Comparison of ENCODE assay signal across 12 mouse cellular contexts in genomic region chr14:21069594-21069993, GRCm38 (mm10). TPM values are rescaled to one million over a fixed set of nuclear protein-coding genes. Genes with fewer than 3 reads are reported as not detected.
DNase-seq lines count a peak whose midpoint lies in the region; ATAC-seq and TF ChIP-seq lines count a peak whose summit lies in the region.
"Had no signal": no experiment of that assay in that cellular context is flagged by ENCODE, and none has a peak within 500 bp of the region (broad histone marks: within the 10 kb centered on the region; RNA-seq: fewer than 3 reads in every experiment).

No protein-coding gene starts in this region.

- TF ChIP-seq EP300 in stomach, postnatal 0 days (optimal IDR thresholded peaks at IDR 0.05), result no peak

- no peaks in the 10 kb centered on the region for H3K36me3 ChIP-seq in intestine, postnatal 0 days (ENCODE audit: control insufficient read depth, insufficient read depth)
- H3K36me3 ChIP-seq in intestine, embryonic 16.5 days (ENCODE audit: control insufficient read depth, insufficient read depth, low read length), result no peaks in the 10 kb centered on the region
- H3K36me3 ChIP-seq in stomach, postnatal 0 days (ENCODE audit: control insufficient read depth, insufficient read depth, low read length), result no peaks in the 10 kb centered on the region
- H3K36me3 ChIP-seq: hindbrain, embryonic 15.5 days had no signal

- H3K4me2 ChIP-seq in intestine, postnatal 0 days (replicated peaks; ENCODE audit: low read depth), result no peak overlapping the region
- H3K4me2 ChIP-seq in intestine, embryonic 16.5 days (ENCODE audit: low read depth, low read length), result no peak overlapping the region
- H3K4me2 ChIP-seq in stomach, postnatal 0 days (replicated peaks; ENCODE audit: low read depth), result no peak overlapping the region
- H3K4me2 ChIP-seq: heart, embryonic 11.5 days; hindbrain, embryonic 15.5 days had no signal

- no peak overlapping the region for H3K9ac ChIP-seq in intestine, postnatal 0 days (ENCODE audit: low read depth, low read length)
- no peak overlapping the region for H3K9ac ChIP-seq in intestine, embryonic 16.5 days (ENCODE audit: low read depth, low read length)
- H3K9ac ChIP-seq in stomach, postnatal 0 days (ENCODE audit: low read length), result no peak overlapping the region
- H3K9ac ChIP-seq: hindbrain, embryonic 15.5 days had no signal

- 87% methylated on average over 5 of the region's 5 CpGs for WGBS in intestine, postnatal 0 days
- WGBS in intestine, embryonic 16.5 days, result 87% methylated on average over 5 of the region's 5 CpGs
- 85% methylated on average over 5 of the region's 5 CpGs for WGBS in stomach, postnatal 0 days

- ATAC-seq in intestine, postnatal 0 days, result no peak
- ATAC-seq in intestine, embryonic 16.5 days, result no peak
- ATAC-seq in stomach, postnatal 0 days (ENCODE audit: low FRiP score, low TSS enrichment), result no peak

- H3K4me1 ChIP-seq in intestine, postnatal 0 days (replicated peaks; ENCODE audit: control insufficient read depth, insufficient read depth, low read length), result 0 out of 2 replicates have a peak, but pooled peaks cover 3% of the 10 kb centered on the region
- peaks cover 15% of the 10 kb centered on the region for H3K4me1 ChIP-seq in intestine, embryonic 16.5 days (ENCODE audit: control insufficient read depth, insufficient read depth, low read length)
- H3K4me1 ChIP-seq in stomach, postnatal 0 days (replicated peaks; ENCODE audit: control insufficient read depth, insufficient read depth), result peaks cover 2% of the 10 kb centered on the region; the same call in 1 of the 2 replicates
- H3K4me1 ChIP-seq: hindbrain, embryonic 15.5 days had no signal

- TF ChIP-seq CTCF in intestine, postnatal 0 days (IDR thresholded peaks at IDR 0.05; ENCODE audit: low read depth), result peak; percentile 42
- TF ChIP-seq CTCF in stomach, postnatal 0 days (IDR thresholded peaks at IDR 0.05; ENCODE audit: low read depth), result peak; percentile 44

- peak; percentile 15 for DNase-seq in thymus, postnatal 25 days
- DNase-seq in thymus, adult 18-20 months, result no peak
- DNase-seq in induced T-regulatory cell, adult 2 months (ENCODE audit: low read depth), result peak; percentile 48
- no peak for DNase-seq in stomach, postnatal 0 days (ENCODE audit: low spot score)
- no peak for DNase-seq in spleen, postnatal 14 days (ENCODE audit: low spot score in 2 of 2)
- DNase-seq in gastrocnemius, postnatal 10 days, result no peak
- DNase-seq: kidney, postnatal 25 days had no signal

- H3K4me3 ChIP-seq in intestine, postnatal 0 days (ENCODE audit: low read depth, low read length), result no peak overlapping the region
- no peak overlapping the region for H3K4me3 ChIP-seq in intestine, embryonic 16.5 days (ENCODE audit: low read length)
- no peak overlapping the region for H3K4me3 ChIP-seq in stomach, postnatal 0 days (ENCODE audit: low read depth, low read length)
- H3K4me3 ChIP-seq: erythroblast, embryonic 14.5 days; hindbrain, embryonic 15.5 days had no signal

- no peak overlapping the region for H3K27ac ChIP-seq in intestine, postnatal 0 days (ENCODE audit: low read depth, low read length)
- H3K27ac ChIP-seq in intestine, embryonic 16.5 days (ENCODE audit: low read length), result no peak overlapping the region
- H3K27ac ChIP-seq in stomach, postnatal 0 days (replicated peaks), result no peak overlapping the region
- H3K27ac ChIP-seq: hindbrain, embryonic 15.5 days had no signal

- H3K27me3 ChIP-seq in intestine, postnatal 0 days (replicated peaks; ENCODE audit: control insufficient read depth, insufficient read depth, low read length), result no peaks in the 10 kb centered on the region
- H3K27me3 ChIP-seq in intestine, embryonic 16.5 days (replicated peaks; ENCODE audit: control insufficient read depth, insufficient read depth, low read length), result no peaks in the 10 kb centered on the region
- no peaks in the 10 kb centered on the region for H3K27me3 ChIP-seq in stomach, postnatal 0 days (ENCODE audit: control insufficient read depth, insufficient read depth, low read length)
- H3K27me3 ChIP-seq: hindbrain, embryonic 15.5 days had no signal

- no peaks in the 10 kb centered on the region for H3K9me3 ChIP-seq in intestine, postnatal 0 days (ENCODE audit: control insufficient read depth)
- no peaks in the 10 kb centered on the region for H3K9me3 ChIP-seq in intestine, embryonic 16.5 days (ENCODE audit: control insufficient read depth, low read length)
- no peaks in the 10 kb centered on the region for H3K9me3 ChIP-seq in stomach, postnatal 0 days (ENCODE audit: control insufficient read depth, low read length)
- H3K9me3 ChIP-seq: hindbrain, embryonic 15.5 days had no signal

RNA-seq across cellular contexts. Expression of gene Adk, which starts 17.2 kb away (rescaled TPM):
- polyA plus RNA-seq in intestine, postnatal 0 days (2015; fragmentation: Nextera tagmentation; extraction: Ambion mirVana), result 240 and 254 TPM in 2 replicates
- polyA plus RNA-seq in intestine, embryonic 16.5 days (2015; fragmentation: Nextera tagmentation; extraction: Ambion mirVana), result 244 and 262 TPM in 2 replicates
- polyA plus RNA-seq in stomach, postnatal 0 days (2015; fragmentation: Nextera tagmentation; extraction: Ambion mirVana), result 106 and 110 TPM in 2 replicates
- 10 to 100 TPM; 85.9 to 86.1 TPM for total RNA-seq in gastrocnemius, postnatal 10 days (2021)

RNA-seq across cellular contexts. Expression of gene Ap3m1, which starts 17.3 kb away (rescaled TPM):
- polyA plus RNA-seq in intestine, postnatal 0 days (2015; fragmentation: Nextera tagmentation; extraction: Ambion mirVana), result 58.8 and 60.0 TPM in 2 replicates
- 82.1 and 93.0 TPM in 2 replicates for polyA plus RNA-seq in intestine, embryonic 16.5 days (2015; fragmentation: Nextera tagmentation; extraction: Ambion mirVana)
- 42.7 and 46.8 TPM in 2 replicates for polyA plus RNA-seq in stomach, postnatal 0 days (2015; fragmentation: Nextera tagmentation; extraction: Ambion mirVana)
- 10 to 100 TPM; 48.1 to 51.5 TPM for total RNA-seq in gastrocnemius, postnatal 10 days (2021)

Comparison
In these comparisons a context has a peak if more than half of its experiments do, and no peak if none do; other contexts are left out.
1. DNase-seq: peak in thymus, postnatal 25 days (single experiment) and induced T-regulatory cell, adult 2 months (single experiment); none in thymus, adult 18-20 months (0 of 2), stomach, postnatal 0 days (single experiment), spleen, postnatal 14 days (0 of 2) and gastrocnemius, postnatal 10 days (single experiment).